Mouse (Mus musculus): ENCODE measurements around the gene Brms1.

DNA sequence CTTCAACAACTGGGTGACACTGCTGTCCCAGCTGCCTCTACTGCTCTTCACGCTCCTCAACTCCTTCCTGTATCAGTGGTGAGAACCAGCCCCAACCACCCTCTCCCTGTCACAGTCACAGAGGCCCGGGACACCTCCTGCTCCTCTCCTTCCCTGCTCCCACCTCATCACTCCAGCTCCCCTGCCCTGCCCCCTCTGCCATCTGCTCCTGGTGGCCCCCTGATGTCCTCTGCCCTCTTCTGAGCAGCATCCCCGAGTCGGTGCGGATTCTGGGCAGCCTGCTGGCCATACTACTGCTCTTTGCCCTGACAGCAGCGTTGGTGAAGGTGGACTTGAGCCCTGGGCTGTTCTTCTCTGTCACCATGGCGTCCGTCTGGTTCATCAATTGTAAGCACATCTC, 15.0 kb upstream of the Brms1 start:
- TF ChIP-seq POLR2A (IDR thresholded peaks at IDR 0.05; ENCODE audit: borderline replicate concordance, control insufficient read depth, low read depth, low read length): no peak
- no peak for TF ChIP-seq CTCF (IDR thresholded peaks at IDR 0.05; ENCODE audit: control insufficient read depth, insufficient read depth, low read length)
